Mouse (Mus musculus) E14TG2a.4 (cell line): ENCODE results near the gene St3gal4.
"Not testable (repeated sequence)": the region's sequence is repeated elsewhere in the genome, so short reads cannot be mapped to it uniquely, and the experiment has no call there.

ENCODE experiments used
- H3K27me3 ChIP-seq: 2 replicates; pipeline ENCODE4 v1.6.1; 2014; ENCODE audit warnings: low read length, control low read depth; ENCODE audit not compliant: insufficient read depth
- H3K36me3 ChIP-seq: 2 replicates; pipeline ENCODE4 v1.6.1; 2014; ENCODE audit warnings: low read length, control low read depth; ENCODE audit not compliant: insufficient read depth
- H3K4me1 ChIP-seq: replicated peaks from 2 replicates; pipeline ENCODE4 v1.6.1; 2014; ENCODE audit warnings: low read depth, low read length, control low read depth
- H3K4me3 ChIP-seq: replicated peaks from 2 replicates; pipeline ENCODE4 v1.5.1; 2014; ENCODE audit warnings: mild to moderate bottlenecking, low read length
- H3K9me3 ChIP-seq: 2 replicates; pipeline ENCODE4 v1.6.1; 2014; ENCODE audit warnings: low read length, control low read depth
- CTCF ChIP-seq: conservative IDR thresholded peaks from 2 replicates; pipeline ENCODE4 v1.5.1; 2014; ENCODE audit warnings: low read length
- NANOG ChIP-seq: IDR thresholded peaks from 2 replicates; pipeline ENCODE4 v1.6.1; 2014; ENCODE audit warnings: borderline replicate concordance, low read length, mixed read lengths
- POU5F1 ChIP-seq: IDR thresholded peaks from 2 replicates; pipeline ENCODE4 v1.6.1; 2014; ENCODE audit warnings: low read length, borderline replicate concordance

Gene St3gal4

DNA sequence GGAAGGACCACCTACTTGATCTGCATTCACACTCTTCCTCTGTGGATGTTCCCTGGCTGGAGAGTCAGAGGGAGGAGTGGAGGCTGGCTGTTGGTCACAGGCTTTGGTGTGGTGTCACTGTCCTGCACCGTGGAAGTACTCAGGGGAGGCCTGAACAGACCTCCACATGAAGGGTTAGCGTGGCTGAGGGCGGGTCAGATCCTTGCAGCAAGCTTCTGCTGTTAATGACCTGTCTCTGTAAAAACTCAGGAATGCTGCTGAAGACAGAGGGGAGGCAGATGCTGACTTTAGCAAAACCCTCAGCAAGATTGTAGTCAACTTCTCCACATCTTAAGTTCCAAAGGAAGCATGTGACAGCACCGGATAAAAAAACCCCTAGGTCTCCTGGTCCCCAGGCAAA lies 37.8 kb upstream of the St3gal4 start:
- H3K4me3 ChIP-seq = no peak overlapping the region
- peaks cover 53% of the 10 kb centered on the region for H3K36me3 ChIP-seq
- no peaks in the 10 kb centered on the region for H3K27me3 ChIP-seq
- TF ChIP-seq POU5F1 = no peak
- TF ChIP-seq NANOG = no peak
- TF ChIP-seq CTCF = no peak
- no peaks in the 10 kb centered on the region for H3K9me3 ChIP-seq
- peaks cover 11% of the 10 kb centered on the region; the same call in 1 of the 2 replicates for H3K4me1 ChIP-seq

DNA sequence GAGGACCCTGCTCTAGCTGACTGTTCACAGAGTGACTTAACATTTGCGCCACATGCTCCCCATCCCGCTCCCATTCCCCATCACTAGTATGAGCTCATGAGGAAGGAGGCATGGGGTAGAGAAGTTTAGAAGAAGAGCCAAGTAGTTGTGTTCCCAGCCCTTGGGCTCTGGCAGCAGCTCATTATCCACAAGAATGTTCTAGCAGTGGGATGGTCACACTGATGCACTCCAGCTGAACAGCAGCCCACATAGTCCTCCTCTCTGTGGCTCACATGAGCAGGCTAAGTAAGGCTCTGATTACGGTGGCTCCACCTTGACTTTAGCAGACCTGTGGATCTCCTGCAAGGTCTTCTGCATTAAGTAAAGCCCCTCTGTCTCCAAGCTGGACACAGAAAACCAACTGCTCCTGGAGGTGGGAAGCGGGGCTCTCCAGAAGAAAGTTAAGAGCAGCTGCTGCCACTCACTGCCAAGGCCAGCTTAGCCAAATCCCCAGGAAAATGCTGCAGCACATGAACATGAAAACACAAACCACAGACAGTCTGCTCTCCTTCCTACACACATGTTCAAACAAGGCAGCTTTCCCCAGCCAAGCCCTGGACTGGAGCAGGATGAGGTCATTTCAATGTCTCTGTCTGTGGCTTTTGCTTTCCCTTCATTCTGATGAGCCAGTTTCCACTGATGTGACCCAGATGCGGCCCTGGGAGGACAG lies 37.1 kb upstream of the St3gal4 start:
- Histone ChIP-seq H3K9me3 (no peaks in the 10 kb centered on the region), H3K4me1 (peaks cover 11% of the 10 kb centered on the region; the same call in 1 of the 2 replicates), H3K27me3 (no peaks in the 10 kb centered on the region), H3K36me3 (peaks cover 46% of the 10 kb centered on the region), H3K4me3 (no peak overlapping the region)
- no peak for TF ChIP-seq CTCF
- TF ChIP-seq NANOG = no peak
- no peak for TF ChIP-seq POU5F1

DNA sequence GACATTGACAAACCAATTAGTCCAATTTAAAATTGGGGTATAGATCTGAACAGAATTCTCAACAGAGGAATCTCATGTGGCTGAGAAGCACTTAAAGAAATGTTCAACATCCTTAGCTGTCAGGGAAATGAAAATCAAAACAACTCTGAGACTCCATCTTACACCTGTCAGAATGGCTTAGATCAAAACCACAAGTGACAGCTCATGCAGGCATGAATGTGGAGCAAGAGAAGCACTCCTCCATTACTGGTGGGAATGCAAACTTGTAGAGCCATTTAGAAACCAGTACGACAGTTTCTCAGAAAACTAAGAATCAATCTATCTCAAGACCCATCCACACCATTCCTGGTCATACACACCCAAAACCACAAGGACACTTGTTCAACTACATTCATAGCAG lies 33.9 kb upstream of the St3gal4 start:
- Histone ChIP-seq H3K36me3 (peaks cover 32% of the 10 kb centered on the region), H3K9me3 (no peaks in the 10 kb centered on the region), H3K4me1 (peaks cover 11% of the 10 kb centered on the region; the same call in 1 of the 2 replicates), H3K4me3 (no peak overlapping the region), H3K27me3 (no peaks in the 10 kb centered on the region)
- no peak for TF ChIP-seq CTCF
- no peak for TF ChIP-seq POU5F1
- no peak for TF ChIP-seq NANOG

DNA sequence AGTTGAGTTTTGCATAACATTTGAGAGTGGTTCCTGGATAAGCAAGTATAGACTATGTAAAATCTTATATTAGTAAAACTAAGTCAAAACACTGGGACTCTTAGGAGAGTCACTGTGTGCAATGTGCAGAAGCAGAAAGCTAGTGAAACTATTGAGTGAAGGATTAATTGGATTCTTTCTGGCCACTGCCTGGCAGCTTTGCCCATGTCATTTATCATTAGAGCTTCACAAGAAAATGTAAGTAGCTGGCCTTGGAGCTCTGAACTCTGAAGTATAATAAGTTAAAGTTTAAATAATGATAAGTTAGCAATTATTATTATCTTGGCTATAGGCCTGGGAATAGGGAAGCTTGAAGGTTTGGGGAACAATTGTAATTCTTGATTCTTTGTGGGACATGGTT lies 29.8 kb upstream of the St3gal4 start:
- not testable (repeated sequence) for H3K4me1 ChIP-seq, H3K4me3 ChIP-seq, H3K27me3 ChIP-seq, H3K9me3 ChIP-seq, H3K36me3 ChIP-seq

DNA sequence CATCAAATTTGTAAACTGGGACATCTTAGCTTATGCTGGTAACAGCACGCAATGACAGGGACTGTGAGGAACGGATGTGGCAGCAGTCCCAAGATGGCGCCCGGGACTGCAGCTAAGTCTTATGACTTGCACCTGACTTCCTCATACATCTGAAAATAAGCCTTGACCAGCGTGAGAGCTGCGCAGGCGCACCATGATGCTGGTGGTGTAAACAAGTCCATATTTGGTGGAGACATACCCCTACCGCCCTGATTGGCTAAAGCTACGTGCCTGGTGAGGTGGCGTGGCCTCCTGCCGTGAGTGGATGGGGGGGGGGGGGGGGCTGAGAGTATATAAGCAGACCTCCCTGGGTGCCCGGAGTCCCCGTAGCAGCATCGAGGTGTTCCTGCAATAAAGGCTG lies 28.2 kb upstream of the St3gal4 start:
- H3K9me3 ChIP-seq, H3K4me3 ChIP-seq, H3K36me3 ChIP-seq, H3K27me3 ChIP-seq, H3K4me1 ChIP-seq: not testable (repeated sequence)

DNA sequence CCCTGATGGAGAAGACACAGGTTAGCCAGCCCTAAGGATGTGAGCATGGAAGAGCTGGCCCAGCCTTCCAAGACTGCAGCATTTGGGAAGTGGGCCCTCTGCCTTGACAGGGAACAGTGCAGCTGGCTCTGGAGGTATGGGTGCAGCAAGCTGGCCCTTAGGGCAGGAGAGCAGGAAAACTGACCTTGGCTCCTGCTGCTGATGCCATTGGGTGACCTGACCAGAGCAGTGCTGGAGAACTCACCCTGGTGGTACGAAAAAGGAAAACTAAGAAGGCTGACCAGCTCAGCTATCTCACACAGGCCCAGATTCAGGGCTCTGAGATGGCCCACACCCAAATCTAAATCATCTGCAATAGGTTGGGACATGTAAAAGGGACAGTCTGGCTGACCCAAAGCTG lies 26.8 kb upstream of the St3gal4 start:
- peaks cover 8% of the 10 kb centered on the region; the same call in 1 of the 2 replicates for H3K4me1 ChIP-seq
- TF ChIP-seq POU5F1 = no peak
- TF ChIP-seq NANOG = no peak
- no peak for TF ChIP-seq CTCF
- H3K36me3 ChIP-seq = peaks cover 10% of the 10 kb centered on the region
- no peak overlapping the region for H3K4me3 ChIP-seq
- no peaks in the 10 kb centered on the region for H3K27me3 ChIP-seq
- H3K9me3 ChIP-seq = 0 out of 2 replicates have a peak, but pooled peaks cover 5% of the 10 kb centered on the region

DNA sequence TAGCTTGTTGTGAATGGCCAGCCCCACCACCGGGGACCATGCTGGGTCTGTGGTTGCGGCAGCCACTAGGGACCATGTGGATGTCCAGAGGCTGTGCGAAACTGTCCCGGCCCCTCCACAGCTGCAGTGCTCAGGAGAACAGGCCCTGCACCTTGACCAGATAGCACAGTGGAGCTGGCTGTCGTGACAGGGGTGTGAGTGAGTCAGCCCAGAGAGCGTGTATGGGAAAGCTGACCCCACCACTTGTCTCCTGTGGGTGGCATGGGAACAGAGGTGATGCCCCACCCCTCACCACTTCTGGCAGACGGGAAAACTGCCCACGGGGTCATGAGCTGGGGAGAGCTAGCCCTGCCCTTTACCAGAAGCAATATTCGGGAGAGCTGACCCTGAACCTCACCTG lies 26.1 kb upstream of the St3gal4 start:
- H3K9me3 ChIP-seq = 0 out of 2 replicates have a peak, but pooled peaks cover 5% of the 10 kb centered on the region
- no peak overlapping the region for H3K4me3 ChIP-seq
- no peak for TF ChIP-seq NANOG
- TF ChIP-seq CTCF = no peak
- TF ChIP-seq POU5F1 = no peak
- no peaks in the 10 kb centered on the region for H3K27me3 ChIP-seq
- H3K36me3 ChIP-seq = peaks cover 10% of the 10 kb centered on the region
- peaks cover 13% of the 10 kb centered on the region for H3K4me1 ChIP-seq

DNA sequence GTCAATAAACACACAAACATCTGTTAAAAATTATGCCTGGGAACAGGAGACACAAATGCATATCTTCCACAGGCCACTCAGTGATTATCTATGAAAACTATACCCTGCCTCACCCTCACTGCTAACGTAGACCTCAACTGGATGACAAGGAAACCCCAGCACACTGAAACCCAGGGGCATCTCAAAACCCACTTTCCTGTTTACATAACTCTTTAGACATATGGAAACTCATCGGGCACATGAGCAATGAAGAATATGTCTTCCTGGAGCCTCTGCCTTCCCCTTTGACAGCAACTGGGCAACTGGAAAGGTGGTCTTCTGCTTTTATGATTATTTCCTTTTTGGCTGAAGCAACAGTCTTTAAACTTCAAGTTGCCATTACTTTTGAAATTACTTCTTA lies 23.2 kb upstream of the St3gal4 start:
- TF ChIP-seq NANOG (no peak), CTCF (no peak), POU5F1 (no peak)
- peaks cover 17% of the 10 kb centered on the region for H3K36me3 ChIP-seq
- no peak overlapping the region for H3K4me3 ChIP-seq
- H3K9me3 ChIP-seq = no peaks in the 10 kb centered on the region
- H3K4me1 ChIP-seq = peaks cover 35% of the 10 kb centered on the region
- no peaks in the 10 kb centered on the region for H3K27me3 ChIP-seq

DNA sequence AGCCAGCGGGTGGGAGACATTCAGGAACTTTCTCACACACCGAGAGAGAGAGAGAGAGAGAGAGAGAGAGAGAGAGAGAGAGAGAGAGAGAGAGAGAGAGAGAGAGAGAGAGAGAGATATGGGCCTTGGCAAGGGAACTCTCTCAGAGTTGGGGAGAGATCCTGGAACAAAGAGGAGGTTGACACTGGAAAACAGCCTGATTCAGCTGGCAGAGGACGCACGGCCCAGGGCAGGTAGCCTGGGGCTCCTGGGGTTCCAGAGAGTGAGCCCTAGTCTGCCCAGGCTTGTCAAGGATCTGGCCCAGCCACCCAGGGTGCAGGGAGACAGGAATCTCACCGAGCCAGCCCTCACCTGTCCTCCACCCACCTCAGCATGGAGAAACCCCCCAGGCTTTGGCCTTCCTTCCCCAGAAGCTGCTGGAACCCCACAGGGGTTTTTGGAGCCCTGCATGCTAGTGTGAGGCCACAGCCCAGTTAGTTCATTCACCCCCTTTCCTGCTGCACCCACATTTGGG lies 20.2 kb upstream of the St3gal4 start:
- Histone ChIP-seq H3K27me3 (no peaks in the 10 kb centered on the region), H3K4me3 (no peak overlapping the region), H3K9me3 (no peaks in the 10 kb centered on the region), H3K36me3 (peaks cover 37% of the 10 kb centered on the region), H3K4me1 (peaks cover 53% of the 10 kb centered on the region)
- TF ChIP-seq NANOG (no peak), POU5F1 (no peak), CTCF (no peak)
